Mouse (Mus musculus) mature B cell (primary cell): Measurements from ENCODE around the gene Vmn2r68.

ENCODE experiments used
- in situ Hi-C: fragments of 300-500 bp; cut with MboI; formaldehyde crosslinking; loops from 2 replicates; pipeline ENCODE4 v1.14.3; 2019

Vmn2r68 gene

DNA sequence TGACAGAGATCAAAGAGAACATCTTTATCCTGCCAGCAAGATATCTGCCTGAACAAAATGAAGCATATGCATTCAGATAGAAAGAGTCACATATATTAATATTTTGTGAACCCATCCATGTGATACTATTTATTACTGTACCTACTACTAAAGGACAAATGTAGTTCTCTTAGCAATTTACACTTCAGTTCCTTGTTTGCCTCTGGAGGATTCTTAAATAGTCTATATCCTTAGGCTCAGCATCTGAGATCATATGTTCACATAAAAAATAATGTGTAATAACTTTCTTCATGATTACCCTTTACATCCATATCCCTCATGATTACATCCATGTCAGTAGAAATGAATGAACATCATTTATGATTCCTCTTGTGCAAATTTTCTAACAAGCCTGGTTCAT, at the start of gene Vmn2r68:
Vmn2r68 (minus strand) TSS at position 101 of the 400 bp plus-strand sequence.
- in situ Hi-C loops, result no loop called here
